Mouse (Mus musculus) adrenal gland, postnatal 4 days (tissue): ENCODE results near the gene Cfap46. TPM values are rescaled to one million over a fixed set of nuclear protein-coding genes. Genes with fewer than 3 reads are reported as not detected.

ENCODE experiments used
- DNase-seq, 2 experiments: peaks; one replicate each; pipeline ENCODE4 v3.0.0; 2021 to 2022; ENCODE audit warnings: low spot score in 2 of 2, mixed read lengths in 2 of 2
- long read RNA-seq, 2 experiments: library from polyadenylated mRNA; stranded (forward); transcript quantifications; one replicate each; pipeline ENCODE4 v2.0.0; 2021
- total RNA-seq, 2 experiments: library from RNA; stranded (reverse); gene quantifications; 2 replicates each; pipeline ENCODE4 v1.2.3; 2021

Cfap46 gene
- 1 to 10 TPM in 1 of 2 experiments, under 1 TPM in 1; 0.67 to 1.1 TPM for total RNA-seq
- long read RNA-seq, experiment 1 = 0 reads
- long read RNA-seq, experiment 2, partial matches to known transcripts = 0 of 3 reads
- long read RNA-seq, experiment 2, other reads (novel, unspliced or antisense) = 3 of 3 reads

DNA sequence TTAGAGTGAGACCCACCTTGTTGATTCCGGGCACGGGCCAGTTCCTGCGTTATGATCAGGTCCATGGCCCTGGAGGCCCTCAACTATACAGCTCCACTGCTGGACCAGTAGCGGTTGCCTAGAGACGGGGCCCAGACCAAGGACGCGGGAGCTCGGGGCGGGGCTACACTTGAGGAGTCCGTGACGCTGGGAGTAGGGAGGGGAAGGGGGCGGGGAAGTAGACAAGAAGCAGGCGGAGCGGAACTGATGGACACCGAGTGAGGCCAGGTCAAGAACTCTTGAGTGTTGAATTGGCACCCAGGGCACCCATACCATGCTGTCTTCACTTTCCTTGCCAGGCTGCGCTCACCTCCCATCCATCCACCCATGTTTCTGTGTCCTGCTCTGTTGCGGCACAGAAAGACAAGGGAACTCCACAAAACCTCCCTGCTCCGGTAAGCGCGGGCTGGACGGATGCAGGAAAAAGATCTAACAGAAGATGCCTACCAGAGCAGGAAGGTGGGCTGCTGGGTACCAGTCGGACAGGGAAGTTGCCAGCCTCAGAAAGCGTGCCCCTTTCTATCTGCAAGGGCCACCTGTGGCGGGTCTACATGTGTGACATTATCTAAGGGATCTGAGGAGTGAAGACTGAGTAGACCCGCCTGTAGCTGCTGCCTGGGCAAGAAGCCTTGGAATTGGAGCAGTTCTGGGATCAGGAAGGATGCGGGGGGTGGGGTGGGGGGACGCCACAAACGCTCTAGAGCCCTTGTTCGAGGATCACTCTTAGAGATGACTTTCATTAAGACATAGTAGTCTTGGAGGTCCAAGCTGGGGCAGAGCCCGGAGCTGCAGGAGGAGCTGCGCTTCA is at the start of gene Cfap46:
Cfap46 (minus strand) TSS at position 112 of the 847 bp plus-strand sequence.
- peak; percentile 40 to 77 for DNase-seq

DNA sequence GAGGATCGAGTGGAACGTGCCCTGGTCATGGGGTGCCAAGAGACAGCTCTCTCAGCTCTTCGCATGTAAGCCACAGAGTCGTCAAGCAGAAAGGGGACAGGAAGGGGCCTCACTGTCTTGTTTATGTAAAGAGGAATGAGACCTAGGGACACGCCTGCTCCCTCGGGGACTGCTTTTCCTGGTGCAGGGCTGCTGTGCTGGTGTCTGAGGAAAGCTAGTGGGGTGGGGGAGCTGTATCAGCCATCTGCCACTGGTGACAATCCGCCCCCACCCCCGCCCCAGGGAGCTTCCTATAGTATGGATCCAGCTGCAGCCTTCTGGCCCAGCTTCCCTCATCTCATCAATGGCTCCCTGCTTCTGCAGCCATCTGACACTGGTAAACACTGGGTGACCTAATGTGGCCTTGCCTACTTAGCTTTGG is 47.7 kb upstream of the Cfap46 start:
- no peak for DNase-seq

DNA sequence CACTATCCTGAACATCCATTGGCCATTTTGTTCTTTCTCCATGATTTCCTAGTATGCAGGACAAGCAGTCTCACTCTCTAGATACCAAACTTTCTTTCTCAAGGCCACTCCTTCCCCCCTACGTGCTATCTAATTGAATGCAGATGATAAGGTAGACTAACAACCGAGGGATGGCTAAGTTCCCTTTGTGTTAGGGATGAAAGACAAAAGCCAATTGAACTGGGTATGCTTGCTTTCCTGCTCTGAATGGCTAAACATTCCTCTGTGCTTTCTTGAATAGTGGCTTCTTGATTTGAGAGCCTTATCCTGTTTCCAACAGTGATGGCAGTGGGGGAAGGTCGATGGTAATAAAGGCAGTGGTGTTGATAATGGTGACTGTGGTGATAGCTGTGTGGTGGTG is 43.5 kb upstream of the Cfap46 start:
- DNase-seq = no peak

DNA sequence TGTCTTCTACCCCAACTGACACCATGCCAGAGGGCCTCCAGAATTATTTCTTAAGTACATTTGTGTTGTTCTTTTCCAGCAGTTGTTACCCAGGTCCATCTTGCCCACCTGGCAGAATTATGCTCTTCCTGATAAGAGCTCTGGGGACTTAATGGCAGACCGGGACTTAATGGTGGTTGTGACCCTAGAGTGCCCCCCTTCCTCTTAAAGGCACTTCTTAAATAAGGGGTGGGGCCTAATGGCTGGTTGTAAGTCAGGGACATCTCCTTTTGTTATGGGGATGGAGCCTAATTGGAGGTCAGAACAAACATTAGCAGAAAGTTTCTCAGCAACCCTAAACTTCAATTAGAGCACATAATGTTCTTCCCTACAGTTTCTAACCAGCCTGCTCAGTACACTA is 42.0 kb upstream of the Cfap46 start:
- no peak for DNase-seq

DNA sequence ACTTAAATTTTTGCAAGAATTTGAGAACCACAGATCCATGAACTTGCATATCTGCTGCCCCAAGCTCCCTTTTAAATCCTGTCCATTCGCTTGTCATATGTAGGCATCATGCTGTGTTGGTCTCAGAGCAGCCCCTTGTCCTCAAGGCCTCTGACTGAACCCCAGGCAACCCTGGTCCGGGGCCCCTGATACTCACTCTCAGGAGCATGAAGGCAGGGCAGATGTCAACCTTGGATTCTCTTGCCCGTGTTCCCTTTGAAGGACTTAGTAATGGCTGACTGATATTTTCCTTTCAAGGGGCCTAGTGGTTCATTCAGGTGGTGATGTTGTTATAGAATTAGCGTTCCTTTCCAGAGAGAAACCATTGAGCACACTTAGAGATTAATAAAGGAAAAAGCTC is 40.4 kb upstream of the Cfap46 start:
- no peak for DNase-seq

DNA sequence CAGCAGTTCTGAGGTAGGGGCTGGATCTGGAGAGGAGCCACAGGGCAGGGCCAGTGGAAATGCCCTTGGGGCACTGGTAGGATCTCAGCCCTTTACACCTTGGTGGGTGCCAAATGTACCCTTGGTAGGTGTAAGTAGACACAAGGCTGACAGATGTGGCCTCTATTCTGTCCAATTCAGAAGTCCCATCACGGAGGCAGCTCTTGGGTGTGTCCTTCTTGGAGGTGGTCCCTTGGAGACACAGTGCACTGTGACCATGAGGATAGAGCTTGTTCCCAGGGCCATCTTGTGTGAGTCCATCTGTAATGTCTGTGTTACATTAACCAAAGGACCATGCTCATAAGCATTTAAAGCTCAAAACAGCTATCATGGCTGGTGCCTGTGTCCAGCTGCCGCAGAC is 37.6 kb upstream of the Cfap46 start:
- no peak for DNase-seq

DNA sequence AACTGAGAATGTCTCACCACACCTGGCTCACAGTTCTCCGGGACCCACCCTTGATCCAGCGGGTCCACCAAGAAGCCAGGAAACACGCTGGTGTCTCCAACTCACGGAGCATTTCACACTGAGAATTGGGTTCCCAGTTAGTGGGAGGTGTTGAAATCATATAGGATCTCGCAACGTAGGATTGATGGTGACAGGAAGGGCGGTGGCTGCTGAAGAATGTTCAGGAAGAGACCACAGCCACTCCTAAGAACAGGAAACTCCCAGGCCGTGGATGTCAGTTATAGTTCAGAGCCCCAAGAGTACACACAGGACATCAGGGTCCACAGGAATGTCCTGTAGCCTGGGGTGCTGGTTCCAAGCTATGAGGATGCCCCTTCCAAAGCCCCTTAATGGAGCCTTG is 34.2 kb upstream of the Cfap46 start:
- no peak for DNase-seq

DNA sequence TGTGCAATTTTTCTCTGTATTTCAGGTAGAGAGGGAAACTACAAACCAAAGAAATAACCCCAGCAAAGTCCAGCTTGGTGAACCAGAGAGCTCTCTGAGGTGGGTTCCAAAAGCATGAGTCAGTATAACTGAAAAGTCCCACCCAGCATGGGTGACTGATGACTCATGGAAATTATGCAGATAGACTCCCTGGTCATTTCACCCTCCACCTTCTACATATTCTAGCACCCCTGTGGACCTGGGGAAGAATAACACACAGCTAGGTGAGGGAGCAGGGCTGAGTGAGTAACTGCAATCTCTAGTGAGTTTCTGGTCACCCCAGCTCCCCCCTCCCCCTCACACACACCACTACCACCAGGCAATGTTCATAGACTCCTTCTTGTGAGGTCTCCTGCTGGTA is 28.2 kb upstream of the Cfap46 start:
- DNase-seq = no peak

DNA sequence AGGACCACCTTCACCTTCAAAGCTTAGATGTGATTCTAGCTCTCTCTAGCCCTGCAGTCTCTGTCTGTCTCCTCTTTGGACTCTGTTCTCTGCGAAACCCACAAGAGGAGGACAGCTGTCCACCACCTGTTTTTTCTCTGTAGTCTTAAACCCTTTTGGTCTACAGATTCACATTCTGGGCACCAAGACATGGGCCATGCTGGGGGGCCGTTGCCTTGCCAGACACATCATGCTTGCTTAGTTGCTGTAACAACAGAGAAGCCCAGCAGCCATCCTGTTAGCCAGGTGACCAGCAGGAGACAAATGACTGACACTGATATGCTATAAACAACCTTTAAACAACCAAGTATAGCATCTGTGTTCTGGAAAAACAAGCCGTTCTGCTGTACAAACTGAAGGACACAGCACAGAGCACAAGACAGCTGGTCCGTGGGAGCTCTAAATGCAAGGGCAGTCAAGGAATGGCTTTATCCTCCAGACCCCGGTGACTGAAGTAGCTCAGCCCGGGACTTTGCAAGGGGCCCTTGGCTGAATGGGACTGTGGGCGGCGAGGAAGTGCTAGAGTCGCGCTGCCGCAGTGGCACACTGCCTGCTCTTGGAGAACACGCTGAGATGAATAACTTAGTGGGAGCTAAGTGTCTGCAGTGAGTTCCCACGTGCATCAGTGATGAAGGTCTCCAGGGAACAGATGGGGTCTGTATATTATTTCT is 22.9 kb upstream of the Cfap46 start:
- no peak for DNase-seq

DNA sequence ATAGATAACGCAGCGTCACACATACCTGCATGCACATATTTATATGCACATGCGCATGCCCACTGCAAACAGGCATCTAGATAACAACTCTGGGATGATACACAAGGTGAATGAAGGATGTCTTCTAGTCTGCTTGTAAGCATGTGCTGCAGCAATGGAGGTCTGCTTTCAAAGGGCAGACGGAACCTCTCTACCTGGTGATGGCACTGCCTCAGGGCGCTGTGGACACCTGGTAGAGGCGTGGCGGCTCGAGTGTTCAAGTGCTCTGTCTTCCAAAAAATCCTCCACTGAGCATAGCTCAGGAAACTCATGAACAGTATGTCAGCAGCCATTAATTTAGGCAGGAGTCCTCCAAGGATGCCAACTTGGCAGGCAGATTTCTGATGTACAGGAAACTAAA is 22.2 kb upstream of the Cfap46 start:
- DNase-seq = no peak

DNA sequence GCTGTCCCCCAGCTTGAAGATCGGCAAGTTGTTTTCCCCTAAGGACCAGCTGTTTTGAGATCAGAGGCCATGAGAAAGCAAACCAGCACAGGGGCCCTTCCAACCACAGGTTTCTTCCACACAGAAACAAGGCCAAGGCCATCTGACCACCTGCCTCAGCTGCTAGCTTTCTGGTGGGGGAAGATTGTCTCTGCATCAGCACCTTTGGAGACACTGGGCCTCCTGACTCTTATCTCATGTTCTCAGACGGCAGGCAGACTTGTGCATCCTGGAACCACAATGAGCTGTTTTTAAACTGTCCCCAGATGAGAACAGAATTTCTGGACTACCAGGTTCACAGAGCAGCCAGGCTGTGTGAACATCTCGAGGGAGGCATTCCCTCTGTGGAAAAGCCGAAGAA is 21.5 kb upstream of the Cfap46 start:
- DNase-seq = no peak

DNA sequence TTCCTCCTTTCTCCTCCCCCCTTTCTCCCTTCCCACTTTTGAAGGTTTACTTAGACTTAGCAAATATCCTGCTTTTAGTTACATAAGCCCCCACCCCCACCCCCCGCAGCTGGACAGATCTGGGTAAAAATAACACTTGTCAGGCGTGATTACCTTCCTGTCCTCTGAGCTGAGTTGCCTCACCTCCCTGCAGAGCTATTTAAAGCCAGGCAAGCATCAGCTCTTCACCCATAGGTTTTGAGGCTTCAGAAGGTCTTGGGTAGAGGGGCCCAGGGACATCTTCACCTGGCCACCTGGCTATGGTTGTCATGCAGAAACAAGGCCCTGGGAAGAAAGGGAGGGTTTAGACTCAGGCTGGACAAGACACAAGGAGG is 20.2 kb upstream of the Cfap46 start:
- no peak for DNase-seq

DNA sequence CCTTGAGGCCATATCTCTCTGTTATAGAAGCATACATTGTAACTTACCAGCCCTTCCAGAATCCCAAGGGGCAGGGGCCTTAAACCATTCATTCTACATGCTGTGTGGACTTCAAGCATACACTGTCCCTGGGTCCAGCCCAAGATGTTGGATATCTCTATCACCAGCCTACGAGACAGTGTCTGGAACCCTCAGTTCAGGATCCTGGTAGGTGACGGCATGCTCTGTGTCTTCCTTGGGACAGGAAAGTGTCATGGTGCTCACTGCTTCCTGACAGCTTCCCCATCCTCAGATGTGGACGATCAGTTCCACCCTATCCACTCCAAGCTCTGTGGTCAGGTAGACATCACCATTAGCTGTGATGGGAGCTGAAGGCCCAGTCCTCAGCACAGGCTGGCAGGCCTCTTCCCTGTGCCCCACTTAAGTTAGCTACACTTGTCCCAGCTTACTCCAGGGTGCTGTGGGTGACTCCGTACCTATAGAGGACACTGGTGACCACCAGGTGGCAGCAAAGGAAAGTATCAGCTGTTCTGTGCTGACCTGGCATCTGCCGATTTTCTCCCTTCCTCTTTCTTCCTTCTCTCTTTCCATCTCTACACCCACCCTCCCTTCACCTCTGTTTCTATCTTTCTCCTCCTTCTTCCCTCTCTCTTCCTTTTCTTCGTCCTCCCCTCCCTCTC is 19.7 kb upstream of the Cfap46 start:
- DNase-seq = peak; percentile 21 to 52

DNA sequence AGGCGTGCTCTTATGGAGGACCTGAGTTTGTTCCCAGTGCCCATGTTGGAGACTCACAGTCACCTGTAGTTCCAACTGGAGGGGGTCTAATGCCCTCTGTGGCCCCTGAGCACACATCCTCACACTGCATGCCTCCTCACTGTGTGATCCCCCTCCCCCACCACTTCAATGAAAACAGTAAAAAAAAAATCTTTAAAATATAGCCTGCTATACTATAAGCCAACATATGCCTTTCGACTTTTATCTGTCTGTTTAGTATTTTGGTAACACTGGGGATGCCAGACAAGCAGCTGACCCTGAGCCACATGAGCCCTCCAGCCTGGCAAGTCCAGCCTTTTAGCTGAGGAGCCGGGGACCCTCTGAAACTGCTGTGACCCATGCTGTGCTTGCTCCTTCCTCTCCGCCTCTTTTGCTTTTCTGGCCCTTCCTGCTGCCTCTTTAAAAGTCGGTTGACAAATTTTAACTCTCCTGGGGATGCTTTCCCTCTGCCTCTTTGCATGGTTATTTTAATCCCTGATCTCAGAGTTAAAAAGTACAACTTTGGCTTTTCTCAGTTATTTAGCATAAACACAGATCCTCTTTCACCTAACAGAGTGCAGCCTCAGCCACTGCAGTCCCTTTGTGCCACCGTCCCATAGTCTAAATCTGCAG is 18.2 kb upstream of the Cfap46 start:
- DNase-seq = no peak

DNA sequence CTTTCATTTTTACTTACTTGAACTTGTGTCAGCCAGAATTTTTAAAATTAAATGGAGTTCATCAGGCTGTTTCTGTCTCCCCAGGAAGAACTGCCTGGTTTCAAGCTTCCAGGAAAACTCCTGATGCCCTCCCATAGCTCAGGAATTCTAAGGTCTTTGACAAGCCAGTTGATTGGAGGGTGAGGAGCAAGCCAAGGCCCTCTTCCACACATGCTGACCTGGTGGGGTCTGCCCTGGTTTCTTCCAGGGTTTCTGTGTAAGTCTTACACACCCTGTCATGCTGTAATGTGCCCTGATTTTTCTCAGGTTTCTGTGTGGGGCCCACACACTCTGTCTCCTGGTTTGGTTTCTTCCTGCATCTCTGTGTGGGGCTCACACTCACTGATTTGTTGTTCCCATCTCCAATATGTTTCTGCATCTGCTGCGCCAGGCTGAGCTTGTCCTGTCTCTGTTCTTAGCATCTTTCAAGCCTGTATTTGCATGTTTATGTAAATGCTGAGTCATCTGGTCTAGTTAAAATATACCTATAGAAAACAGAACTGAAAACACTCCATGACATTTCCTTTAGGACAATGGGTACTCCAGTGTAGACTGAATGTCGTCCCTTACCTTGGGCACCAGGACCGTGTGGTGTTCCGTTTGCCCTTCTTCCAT is 9.2 kb upstream of the Cfap46 start:
- DNase-seq = no peak

DNA sequence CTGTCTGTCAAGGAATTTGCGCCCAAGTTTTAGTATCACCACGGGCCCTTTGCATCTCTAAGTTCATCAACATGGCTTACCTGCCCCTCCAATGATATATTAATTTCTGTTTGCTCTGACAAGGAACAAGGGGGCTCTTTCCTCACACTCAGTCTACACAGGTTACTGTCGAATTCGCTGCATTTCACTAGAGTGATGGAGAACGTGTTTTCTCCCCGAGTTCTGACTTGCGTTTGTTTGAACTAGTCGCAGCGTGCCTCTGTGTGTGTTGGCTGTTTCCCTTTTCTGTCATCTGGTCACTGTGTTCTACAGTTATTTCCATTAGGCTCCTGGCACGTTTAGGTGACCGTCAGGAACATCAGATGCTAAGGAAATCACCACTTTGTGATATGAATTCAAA is 8.6 kb upstream of the Cfap46 start:
- DNase-seq = no peak

DNA sequence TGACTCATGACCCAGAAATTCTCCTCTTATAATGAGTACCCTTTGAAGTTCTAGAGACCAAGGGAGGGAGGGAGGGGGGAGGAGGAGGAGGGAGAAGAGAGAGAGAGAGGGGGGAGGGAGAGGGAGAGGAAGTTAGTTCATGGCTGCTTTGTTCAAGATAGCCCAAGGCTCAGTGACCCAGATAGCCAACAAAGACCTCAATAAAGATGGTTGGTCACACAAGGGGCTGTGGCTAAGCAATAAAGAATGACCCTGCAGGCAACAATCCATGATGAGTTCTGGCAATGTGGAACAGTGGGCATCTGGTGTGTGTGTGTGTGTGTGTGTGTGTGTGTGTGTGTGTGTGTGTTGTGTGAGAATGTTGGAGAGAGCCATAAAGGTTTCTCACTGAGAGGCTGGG is 1.7 kb upstream of the Cfap46 start:
- no peak for DNase-seq

DNA sequence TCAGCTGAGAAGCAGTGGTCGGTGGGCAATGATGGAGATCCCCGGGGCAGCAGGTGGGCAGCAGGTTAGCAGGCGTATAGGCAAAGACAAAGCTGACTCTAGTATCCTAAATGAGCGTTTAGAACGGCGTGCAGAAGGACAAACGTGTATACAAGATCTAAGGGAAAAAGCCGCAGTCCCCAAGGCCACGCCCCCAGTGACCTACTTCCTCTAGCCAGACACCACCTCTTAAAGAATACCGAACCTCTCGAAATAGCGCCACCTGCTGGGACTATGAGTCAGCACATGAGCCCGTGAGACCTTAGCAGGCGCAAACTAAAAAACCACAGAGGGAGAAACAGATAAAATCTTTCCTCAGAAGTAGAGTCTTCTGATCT is 924 bp upstream of the Cfap46 start:
- DNase-seq = peak; percentile 49 to 77

DNA sequence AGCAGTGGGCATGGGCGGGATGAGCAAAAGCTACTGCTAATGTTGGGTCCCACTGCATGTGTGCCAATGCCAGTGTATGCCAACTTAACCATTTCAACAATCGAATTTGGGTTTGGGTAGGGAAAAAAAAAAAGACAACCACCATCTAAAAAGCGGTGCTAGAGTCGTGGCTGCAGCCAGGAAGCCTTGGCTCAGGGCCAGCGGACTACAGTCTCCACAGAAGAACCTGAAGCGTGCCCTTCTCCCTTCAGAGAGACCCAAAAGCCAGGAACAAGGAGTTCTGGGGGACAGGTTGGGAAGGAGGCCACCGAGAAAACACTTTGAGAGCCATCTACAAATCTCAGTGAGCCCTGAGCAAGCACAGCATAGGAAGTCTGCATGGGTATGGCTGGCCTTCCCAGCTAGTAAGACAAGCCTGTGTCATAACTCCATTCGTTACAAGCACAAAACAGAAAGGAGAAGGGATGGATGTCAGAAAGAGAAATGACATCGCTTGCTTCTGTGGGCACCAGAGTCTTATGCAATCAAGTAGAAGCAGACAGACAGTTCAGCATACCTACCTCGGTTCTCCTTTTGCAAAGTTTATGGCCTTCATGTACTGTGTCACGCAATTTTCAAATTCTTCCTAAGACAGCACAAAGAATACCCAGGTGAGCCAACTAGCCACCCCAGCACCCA is 1.6 kb downstream of the Cfap46 start:
- no peak for DNase-seq

DNA sequence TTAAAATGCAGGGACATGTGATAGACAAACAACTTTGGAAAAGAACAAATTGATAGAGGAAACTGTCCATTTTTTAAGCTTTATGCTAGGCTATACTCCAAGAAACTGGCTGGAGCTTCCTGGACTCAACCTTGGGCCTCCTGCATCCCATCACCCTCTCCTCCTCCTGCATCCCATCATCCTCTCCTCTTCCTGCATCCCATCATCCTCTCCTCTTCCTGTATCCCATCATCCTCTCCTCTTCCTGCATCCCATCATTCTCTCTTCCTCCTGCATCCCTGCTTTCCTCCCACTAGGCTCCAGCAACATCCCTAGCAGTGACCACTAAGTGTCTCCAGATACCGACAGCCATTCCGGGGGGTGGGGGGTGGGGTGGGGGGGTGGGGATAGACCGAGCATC is 7.2 kb downstream of the Cfap46 start:
- DNase-seq = no peak
